Mouse (Mus musculus) lung, postnatal 36 days (tissue): ENCODE results near the gene Ltbp1.
A peak's percentile ranks its signal among the peaks of the same experiment; 100 is the strongest.

Experiments
- DNase-seq: peaks from one replicate; pipeline ENCODE4 v3.0.0; 2022; ENCODE audit warnings: mixed read lengths

Gene Ltbp1

GRCm38 (mm10) chr17:75243221-75243620, 237.9 kb downstream of the Ltbp1 start:
- peak; percentile 24 for DNase-seq

DNA sequence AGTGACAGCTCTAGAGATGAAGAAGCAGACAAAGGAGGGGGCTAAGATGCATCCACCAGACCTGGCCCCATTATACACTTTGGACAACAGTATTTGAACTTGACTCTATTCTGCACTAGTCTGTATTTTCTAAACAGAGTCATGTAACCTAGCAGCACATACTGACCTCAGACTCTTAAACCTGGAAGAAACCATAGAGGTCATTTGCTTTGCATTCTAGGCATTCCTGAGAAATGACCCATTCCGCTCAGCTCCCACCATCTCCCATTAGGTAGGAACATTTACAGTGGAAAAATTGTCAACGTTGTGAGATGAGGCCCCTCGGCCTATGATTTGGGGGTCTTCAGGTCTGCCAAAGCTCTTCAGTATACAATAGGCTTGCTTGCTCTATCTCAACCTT, 238.8 kb downstream of the Ltbp1 start:
- DNase-seq = no peak

DNA sequence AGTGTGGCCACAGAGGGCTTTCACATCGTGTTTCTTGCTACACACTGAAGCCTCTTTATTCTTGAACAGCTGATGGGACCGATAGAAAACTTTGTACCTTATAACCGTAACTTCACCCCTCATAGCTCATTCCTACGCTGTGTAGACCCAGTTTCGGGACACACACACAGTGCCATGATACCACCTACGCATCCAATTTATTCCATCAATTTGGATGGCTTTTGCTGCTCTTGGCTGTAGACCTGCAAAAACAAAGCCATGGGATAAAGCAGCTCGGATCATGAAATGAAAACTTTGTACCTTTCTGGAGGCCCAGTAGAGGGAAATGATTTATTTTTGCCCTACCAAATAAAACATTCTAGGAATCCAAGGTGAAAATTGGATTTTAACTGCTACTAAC, 239.7 kb downstream of the Ltbp1 start:
- DNase-seq = no peak

DNA sequence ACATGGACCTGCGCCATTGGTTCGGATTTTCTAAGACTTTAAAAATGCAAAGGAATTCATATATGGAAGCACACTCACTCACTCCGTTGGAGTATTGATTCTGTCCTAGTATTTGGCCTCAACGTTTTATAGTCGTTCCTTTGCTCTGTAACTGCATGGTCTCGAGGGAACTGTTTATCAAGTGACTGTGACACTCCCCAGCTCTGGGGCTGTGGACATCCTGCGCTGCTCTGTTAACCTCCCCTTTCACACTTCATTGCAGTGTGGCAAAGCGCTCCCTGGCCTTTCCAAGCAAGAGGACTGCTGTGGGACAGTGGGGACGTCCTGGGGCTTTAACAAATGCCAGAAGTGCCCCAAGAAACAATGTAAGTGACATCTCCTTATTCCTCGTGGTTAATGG, 243.3 kb downstream of the Ltbp1 start:
- DNase-seq = no peak

DNA sequence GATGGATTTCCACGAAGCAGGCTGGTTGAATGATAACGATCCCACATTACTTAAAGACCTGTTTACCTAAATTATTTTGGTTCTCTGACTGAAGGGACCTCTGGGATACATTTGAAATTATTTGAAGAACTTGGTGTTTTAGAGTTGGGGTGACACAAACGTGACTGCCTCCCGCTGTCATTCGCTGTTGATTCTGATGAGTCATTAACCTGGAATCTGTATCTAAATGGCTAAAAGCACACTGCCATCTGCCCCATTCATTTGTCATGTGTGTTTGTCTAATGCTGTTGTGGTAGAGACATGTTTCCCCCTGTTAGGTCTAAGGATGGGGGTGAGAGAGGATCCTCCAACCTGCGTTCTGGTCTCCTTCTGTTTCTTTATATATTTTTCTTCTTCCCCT, 245.2 kb downstream of the Ltbp1 start:
- DNase-seq = no peak

DNA sequence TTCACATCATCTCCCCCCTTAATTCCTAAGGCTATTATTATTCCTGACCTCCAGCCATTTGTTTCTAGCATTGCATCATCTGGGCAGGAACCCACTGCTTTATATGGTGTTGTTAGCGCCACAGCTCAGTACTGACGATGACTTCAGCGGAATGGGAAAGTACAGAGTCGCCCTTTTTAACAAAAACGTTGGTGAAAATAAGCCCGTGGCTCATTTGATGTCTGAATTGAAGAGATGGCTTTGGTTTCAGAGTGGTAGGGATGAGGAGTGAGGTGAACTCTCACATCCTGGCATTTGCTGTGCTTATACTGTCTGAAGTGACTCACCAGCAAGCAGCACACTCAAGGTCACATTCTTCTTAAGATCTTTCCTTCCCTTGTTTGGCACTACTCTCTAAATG, 245.7 kb downstream of the Ltbp1 start:
- DNase-seq = peak; percentile 33

DNA sequence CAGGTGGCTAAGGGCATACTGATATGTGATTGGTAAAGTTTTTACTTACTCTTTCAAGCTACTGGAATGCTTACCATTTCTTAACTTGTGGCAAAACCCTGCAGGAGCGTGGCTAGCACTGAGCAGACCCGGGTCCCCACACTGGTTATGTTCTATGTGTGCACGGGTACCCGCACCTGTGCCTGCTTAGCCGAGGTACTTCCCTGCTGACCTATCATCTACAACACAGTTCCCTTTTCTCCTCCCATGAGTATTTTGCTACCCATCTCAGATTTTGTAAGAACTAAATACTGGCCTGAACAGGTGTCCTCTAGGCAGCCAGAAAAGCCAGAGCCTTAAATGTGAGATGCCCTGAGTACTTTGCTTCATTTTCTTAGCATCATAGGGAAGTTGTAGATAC, 247.2 kb downstream of the Ltbp1 start:
- no peak for DNase-seq

- no peak for DNase-seq
Observed at GRCm38 (mm10) chr17:75254909-75255308, 249.5 kb downstream of the Ltbp1 start.

DNA sequence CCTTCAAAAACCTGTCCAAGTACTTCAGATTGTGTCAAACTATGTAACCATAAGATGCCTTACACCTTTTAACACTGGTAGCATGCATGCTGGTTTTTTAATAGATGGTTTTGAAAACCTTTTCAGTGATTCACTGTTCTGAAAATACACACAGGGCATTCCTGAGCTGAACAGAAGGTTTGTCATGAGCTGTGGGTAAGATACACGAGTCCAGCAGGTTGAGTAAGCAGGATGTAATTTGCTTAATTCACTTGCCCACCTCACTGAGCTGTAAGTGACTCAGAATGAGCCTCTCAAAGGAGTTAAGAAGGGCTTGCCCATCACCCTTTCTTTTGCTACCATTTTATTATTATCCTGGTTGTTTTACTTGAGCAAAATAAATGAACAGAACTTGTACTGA, 250.6 kb downstream of the Ltbp1 start:
- no peak for DNase-seq

DNA sequence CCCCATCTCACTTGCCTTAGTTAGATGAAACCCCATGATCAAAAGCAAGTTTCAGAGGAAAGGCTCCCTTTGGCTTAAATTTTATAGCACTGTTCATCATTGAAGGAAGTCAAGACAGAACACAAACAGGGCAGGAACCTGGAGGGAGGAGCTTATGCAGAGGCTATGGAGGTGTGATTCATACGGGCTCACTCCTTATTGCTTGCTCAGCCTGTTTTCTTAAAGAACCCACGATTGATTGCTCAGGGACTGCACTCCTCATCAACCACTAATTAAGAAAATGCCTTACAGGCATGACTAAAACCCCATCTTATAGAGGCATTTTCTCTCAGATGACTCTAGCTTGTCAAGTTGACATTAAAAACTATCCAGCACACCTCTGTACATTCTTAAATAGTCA, 253.1 kb downstream of the Ltbp1 start:
- no peak for DNase-seq

DNA sequence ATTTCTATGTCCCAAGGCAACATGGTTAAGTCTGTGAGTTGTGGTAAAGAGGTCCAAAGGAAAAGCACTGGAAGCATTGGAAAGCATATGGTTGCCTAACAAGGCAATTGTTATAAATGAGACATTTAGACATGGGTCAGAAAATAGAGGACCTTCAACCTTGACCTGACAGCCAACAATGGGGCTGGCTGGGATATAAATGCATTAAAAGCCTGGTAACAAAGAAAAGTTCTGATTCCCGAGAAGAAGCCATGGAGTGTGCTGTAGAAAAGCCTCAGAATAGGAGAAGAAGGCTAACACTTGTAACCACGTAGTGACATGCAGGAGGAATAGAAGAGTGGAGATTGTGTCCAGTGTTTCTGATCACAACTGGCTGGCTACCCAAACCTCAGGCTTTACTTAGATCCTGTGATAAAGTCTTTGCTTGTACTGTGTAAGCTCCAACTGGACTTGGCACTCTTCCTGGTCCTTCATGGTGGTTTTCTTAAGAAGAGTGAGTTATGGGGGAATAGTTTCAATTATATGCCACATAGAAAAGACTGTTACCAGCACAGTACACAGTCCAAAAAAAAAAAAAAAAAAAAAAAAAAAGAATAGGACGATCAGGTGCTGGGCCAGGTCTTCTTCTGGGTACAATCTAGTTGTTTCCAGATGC, 258.1 kb downstream of the Ltbp1 start:
- no peak for DNase-seq

DNA sequence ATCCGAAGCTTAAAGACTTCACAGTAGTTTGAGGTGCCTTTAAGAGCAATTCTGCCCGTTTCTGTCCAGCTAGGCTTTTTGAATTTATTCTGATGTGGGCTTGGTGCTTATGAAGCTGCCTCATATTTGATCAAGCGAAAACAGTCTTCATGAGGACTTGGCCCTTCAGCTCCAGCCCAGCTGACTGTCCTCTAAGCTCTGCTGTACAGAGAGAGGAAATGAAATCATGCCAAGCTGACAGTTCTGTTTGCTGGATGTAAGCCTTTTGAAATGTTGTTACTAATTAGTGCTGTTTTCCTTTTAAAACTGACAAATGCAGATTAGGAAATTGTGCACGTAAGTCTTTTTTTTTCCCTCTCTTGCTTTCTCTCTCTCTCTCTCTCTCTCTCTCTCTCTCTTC, 263.1 kb downstream of the Ltbp1 start:
- peak; percentile 21 for DNase-seq

GRCm38 (mm10) chr17:75272446-75272845, 267.1 kb downstream of the Ltbp1 start:
- no peak for DNase-seq

GRCm38 (mm10) chr17:75273272-75273671, 267.9 kb downstream of the Ltbp1 start:
- DNase-seq = no peak

DNA sequence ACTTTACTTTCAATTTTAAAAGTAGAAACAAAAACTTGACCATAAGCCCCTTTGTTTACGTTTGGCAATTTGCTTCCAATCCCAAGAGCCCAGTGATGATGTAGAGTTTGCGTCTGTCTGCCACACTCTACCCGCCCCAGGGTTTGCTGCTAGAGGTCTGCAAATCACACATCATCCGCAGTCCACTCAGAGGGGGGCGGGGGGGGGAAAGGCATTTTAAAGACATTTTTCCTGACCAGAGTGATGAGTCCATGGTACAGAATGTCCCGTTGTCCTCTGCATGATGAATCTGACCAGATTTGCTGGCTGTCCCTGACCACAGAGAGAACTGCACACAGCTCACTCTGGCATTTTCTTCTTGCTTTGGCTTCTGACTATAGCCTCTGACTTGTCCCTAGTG, 269.9 kb downstream of the Ltbp1 start:
- DNase-seq = no peak

GRCm38 (mm10) chr17:75278106-75278505, 272.7 kb downstream of the Ltbp1 start:
- DNase-seq = no peak

GRCm38 (mm10) chr17:75278561-75278960, 273.2 kb downstream of the Ltbp1 start:
- no peak for DNase-seq

- DNase-seq = peak; percentile 33
Observed at GRCm38 (mm10) chr17:75281345-75281744, 276.0 kb downstream of the Ltbp1 start.

DNA sequence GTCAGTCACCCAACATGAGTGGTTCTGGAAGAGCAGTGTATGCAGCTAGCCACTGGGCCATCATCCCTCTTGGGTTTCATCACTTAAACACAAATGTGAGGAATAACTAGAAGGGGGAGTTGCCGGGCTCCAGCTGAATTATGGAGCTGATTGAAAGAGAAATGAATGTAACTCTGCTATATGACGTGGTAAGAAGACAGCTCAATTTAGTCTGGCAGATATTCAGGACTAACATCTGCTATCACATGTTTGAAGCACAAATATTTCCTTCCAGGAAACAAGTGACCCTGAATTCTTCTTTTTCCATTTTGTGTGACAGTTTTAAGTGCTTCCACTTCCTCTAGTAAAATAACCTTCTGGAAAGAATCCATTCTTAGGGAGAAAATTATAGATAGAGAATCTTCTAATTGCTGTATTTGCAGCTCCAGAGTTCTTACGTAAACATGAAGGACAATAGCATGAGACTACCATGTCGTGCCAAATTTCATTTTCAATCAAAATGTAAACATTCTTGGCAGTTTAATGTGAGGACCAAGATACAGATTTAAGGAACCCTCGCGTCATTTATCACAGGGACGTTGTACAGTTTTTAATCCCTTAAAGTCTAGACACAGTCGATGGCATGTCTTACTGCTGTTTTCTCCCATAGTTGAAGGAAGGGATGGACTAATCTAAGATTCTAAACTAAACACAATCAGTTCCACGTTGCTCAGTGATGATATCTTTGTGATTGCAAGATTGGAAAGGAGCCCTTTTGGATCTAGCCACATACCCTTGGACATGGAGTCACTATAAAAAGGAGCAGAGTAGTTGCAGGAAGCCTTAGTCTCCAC, 279.7 kb downstream of the Ltbp1 start:
- peak; percentile 11 for DNase-seq

DNA sequence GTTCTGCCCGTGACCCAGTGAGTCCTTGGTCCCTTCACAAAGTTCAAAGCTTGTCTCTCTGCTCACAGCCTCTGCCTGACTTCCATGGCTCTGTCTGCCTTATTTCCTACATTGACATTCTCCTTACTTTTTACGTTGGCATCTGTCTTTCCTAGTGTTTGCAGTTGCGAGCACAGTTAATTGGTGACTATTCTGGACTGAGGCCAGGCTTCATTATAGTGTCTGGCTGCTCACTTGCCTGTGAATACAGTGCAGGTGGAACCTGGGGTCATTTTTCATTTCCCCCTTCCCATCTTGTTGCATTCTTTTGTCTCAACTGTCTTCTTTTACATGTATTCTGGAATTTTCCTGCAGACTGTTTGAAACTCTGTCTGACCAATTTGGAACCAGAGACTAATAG, 287.6 kb downstream of the Ltbp1 start:
- DNase-seq = no peak

DNA sequence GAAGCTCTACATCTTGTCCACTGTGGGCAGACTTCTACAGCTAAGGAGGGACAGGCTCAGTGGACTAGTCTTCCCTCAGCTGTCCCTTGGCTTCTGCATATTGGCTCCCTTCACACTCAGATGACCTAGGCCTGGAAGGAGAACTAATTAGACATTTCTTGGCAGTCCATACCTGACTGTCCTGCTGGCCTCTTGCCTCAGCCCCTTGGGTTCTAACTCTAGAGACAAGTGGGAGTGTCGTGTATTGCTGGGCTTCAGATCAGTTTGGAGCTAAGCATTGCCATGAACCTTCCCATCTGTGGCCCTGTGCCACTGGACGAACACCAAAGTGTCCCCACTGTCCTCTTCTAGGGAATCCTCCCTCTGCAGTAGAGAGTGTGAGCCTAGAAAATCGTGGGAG, 288.4 kb downstream of the Ltbp1 start:
- no peak for DNase-seq

- peak; percentile 64 for DNase-seq
Observed at GRCm38 (mm10) chr17:75300908-75301307, 295.5 kb downstream of the Ltbp1 start.

DNA sequence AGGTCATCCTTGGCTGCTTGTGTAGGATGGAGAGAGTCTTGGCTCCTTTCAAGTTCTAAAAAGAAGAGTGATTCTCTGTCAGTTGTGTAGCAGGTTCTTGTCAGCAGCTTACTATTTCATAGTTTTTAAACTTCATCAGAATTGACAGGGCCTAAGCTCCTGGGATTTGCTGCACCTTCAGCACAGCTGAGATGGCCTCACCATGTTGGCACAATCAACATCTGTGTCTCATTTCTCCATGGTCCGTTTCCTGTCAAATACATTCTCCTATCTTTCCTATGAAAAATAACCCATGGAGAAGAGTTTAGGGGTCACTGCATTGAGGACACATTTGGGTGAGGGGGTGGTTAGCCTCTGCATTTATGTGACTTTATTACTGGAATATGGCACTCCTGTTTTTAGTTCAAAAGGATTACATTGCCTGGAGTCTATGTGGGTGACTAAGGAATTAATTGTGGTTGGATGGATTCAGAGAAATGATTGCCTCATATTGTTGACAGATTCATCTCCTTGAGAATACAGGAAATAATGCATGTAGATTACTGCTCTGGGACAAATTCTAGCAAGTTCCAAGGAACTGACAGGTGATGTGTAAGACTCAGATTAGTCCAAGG, 299.5 kb downstream of the Ltbp1 start:
- DNase-seq = no peak

DNA sequence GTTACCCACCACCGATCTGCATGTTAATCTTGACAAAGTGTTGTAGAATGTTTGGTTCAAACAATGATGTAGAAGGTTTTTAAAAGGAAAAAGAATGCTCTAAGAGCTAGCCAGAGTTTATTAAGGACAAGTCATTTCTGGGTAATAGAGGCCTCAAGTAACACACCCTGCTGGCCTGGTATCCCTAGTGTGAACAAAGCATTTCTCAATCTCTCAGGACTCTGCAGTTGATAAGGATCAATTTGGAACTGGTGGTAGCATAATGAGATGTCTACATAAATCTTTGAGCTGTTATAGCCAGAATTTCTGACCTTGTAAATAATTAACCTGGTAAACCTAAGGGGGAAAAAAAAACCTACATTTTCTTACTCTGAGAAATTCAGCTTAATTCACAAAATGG, 300.3 kb downstream of the Ltbp1 start:
- no peak for DNase-seq
